In genomic region chr5:74659281-74659680, GRCm38 (mm10) we compare ENCODE assay signal across 23 mouse cellular contexts. TPM values are rescaled to one million over a fixed set of nuclear protein-coding genes. Genes with fewer than 3 reads are reported as not detected.
A peak's percentile ranks its signal among the peaks of the same experiment; 100 is the strongest.
DNase-seq lines count a peak whose midpoint lies in the region; ATAC-seq and TF ChIP-seq lines count a peak whose summit lies in the region.
"Had no signal": no experiment of that assay in that cellular context is flagged by ENCODE, and none has a peak within 500 bp of the region (broad histone marks: within the 10 kb centered on the region; RNA-seq: fewer than 3 reads in every experiment).

No protein-coding gene starts in this region.

- H3K27ac ChIP-seq in limb, embryonic 13.5 days: no peak overlapping the region
- no peak overlapping the region for H3K27ac ChIP-seq in limb, embryonic 10.5 days
- H3K27ac ChIP-seq in hindbrain, postnatal 0 days: no peak overlapping the region
- H3K27ac ChIP-seq: embryonic facial prominence, embryonic 15.5 days; forebrain, embryonic 10.5 days; gastrocnemius, adult 2 months; hindbrain, embryonic 12.5 days had no signal

- ATAC-seq in limb, embryonic 13.5 days (ENCODE audit: low FRiP score, low read depth): 0 out of 2 replicates have a peak, but pooled peaks have one; percentile 19
- ATAC-seq in hindbrain, postnatal 0 days: no peak
- ATAC-seq: activated CD4-positive, CD25-positive, alpha-beta regulatory T cell, adult 4 months; forebrain, embryonic 14.5 days; hindbrain, embryonic 16.5 days; Patski had no signal

- no peaks in the 10 kb centered on the region for H3K36me3 ChIP-seq in limb, embryonic 13.5 days
- no peaks in the 10 kb centered on the region for H3K36me3 ChIP-seq in limb, embryonic 10.5 days
- no peaks in the 10 kb centered on the region for H3K36me3 ChIP-seq in hindbrain, postnatal 0 days (ENCODE audit: insufficient read depth, low read length)
- H3K36me3 ChIP-seq: embryonic facial prominence, embryonic 15.5 days; forebrain, embryonic 10.5 days; heart, embryonic 12.5 days; hindbrain, embryonic 12.5 days had no signal

- H3K9me3 ChIP-seq in limb, embryonic 13.5 days: no peaks in the 10 kb centered on the region
- no peaks in the 10 kb centered on the region for H3K9me3 ChIP-seq in limb, embryonic 10.5 days (replicated peaks)
- no peaks in the 10 kb centered on the region for H3K9me3 ChIP-seq in hindbrain, postnatal 0 days (ENCODE audit: low read length)
- H3K9me3 ChIP-seq: embryonic facial prominence, embryonic 15.5 days; forebrain, embryonic 10.5 days; heart, embryonic 12.5 days; hindbrain, embryonic 12.5 days had no signal

- intact Hi-C loops in left cerebral cortex, postnatal 14 days (cut with DNase I): no loop called here

- WGBS in limb, embryonic 13.5 days: 84% methylated on average over 5 of the region's 5 CpGs
- 93% methylated on average over 5 of the region's 5 CpGs for WGBS in limb, embryonic 10.5 days
- 76% methylated on average over 5 of the region's 5 CpGs for WGBS in hindbrain, postnatal 0 days

- no peak overlapping the region for H3K4me3 ChIP-seq in limb, embryonic 13.5 days
- no peak overlapping the region for H3K4me3 ChIP-seq in limb, embryonic 10.5 days
- H3K4me3 ChIP-seq in hindbrain, postnatal 0 days (ENCODE audit: low read length): no peak overlapping the region
- H3K4me3 ChIP-seq: embryonic facial prominence, embryonic 15.5 days; erythroblast, embryonic 14.5 days; forebrain, embryonic 10.5 days; gastrocnemius, adult 2 months; heart, embryonic 12.5 days; hindbrain, embryonic 12.5 days had no signal

- no peak overlapping the region for H3K4me2 ChIP-seq in limb, embryonic 13.5 days (replicated peaks)
- H3K4me2 ChIP-seq in hindbrain, postnatal 0 days (ENCODE audit: low read depth, low read length): no peak overlapping the region
- H3K4me2 ChIP-seq: embryonic facial prominence, embryonic 15.5 days; heart, embryonic 12.5 days; hindbrain, embryonic 12.5 days had no signal

- no peak overlapping the region for H3K9ac ChIP-seq in limb, embryonic 13.5 days
- H3K9ac ChIP-seq in hindbrain, postnatal 0 days (replicated peaks; ENCODE audit: low read length): no peak overlapping the region
- H3K9ac ChIP-seq: embryonic facial prominence, embryonic 15.5 days; heart, embryonic 12.5 days; hindbrain, embryonic 12.5 days had no signal

- H3K4me1 ChIP-seq in limb, embryonic 13.5 days: peaks cover 24% of the 10 kb centered on the region
- peaks cover 40% of the 10 kb centered on the region for H3K4me1 ChIP-seq in limb, embryonic 10.5 days
- no peaks in the 10 kb centered on the region for H3K4me1 ChIP-seq in hindbrain, postnatal 0 days (ENCODE audit: insufficient read depth, low read length)
- H3K4me1 ChIP-seq: forebrain, embryonic 10.5 days; hindbrain, embryonic 12.5 days had no signal

- no peaks in the 10 kb centered on the region for H3K27me3 ChIP-seq in limb, embryonic 13.5 days
- no peaks in the 10 kb centered on the region for H3K27me3 ChIP-seq in limb, embryonic 10.5 days (ENCODE audit: low read depth, poor library complexity, severe bottlenecking)
- H3K27me3 ChIP-seq in hindbrain, postnatal 0 days (ENCODE audit: insufficient read depth, low read length): no peaks in the 10 kb centered on the region
- H3K27me3 ChIP-seq: CH12.LX; embryonic facial prominence, embryonic 15.5 days; heart, embryonic 12.5 days; hindbrain, embryonic 12.5 days; Patski had no signal

- DNase-seq in limb, embryonic 10.5 days (ENCODE audit: low spot score): no peak
- peak; percentile 54 for DNase-seq in cerebellum, adult 9-10 months
- DNase-seq in cerebellum, postnatal 25 days: peak; percentile 25 to 58
- DNase-seq in hindbrain, postnatal 0 days (ENCODE audit: low spot score): no peak
- no peak for DNase-seq in left cerebral cortex, postnatal 14 days (ENCODE audit: low spot score in 2 of 2)
- DNase-seq: adrenal gland, postnatal 25 days; embryo, embryonic 11 days; gastrocnemius, adult 2 months; gastrocnemius, postnatal 25 days; heart, postnatal 36 days; kidney, adult 18-20 months had no signal

- no peak for TF ChIP-seq CTCF in hindbrain, postnatal 0 days (IDR thresholded peaks at IDR 0.05; ENCODE audit: low read depth)

RNA-seq across cellular contexts. Expression of gene Lnx1, which starts 43.4 kb away (rescaled TPM):
- polyA plus RNA-seq in limb, embryonic 13.5 days (2015; fragmentation: Nextera tagmentation; extraction: Ambion mirVana): 0.83 and 1.0 TPM in 2 replicates
- 1.8 and 2.0 TPM in 2 replicates for polyA plus RNA-seq in limb, embryonic 10.5 days (2016; fragmentation: Nextera tagmentation; extraction: Ambion mirVana)
- total RNA-seq in hindbrain, postnatal 0 days (2014; rRNA removed): 32.0 and 35.5 TPM in 2 replicates
- 17.8 and 19.1 TPM in 2 replicates for polyA plus RNA-seq in hindbrain, postnatal 0 days (2015; fragmentation: Nextera tagmentation; extraction: Ambion mirVana)
- 10 to 100 TPM; 32.4 to 33.4 TPM for total RNA-seq in left cerebral cortex, postnatal 14 days (2021)
- total RNA-seq: common myeloid progenitor, adult 5-6 weeks had no signal
- polyA plus RNA-seq: erythroblast, embryonic 14.5 days had no signal

Comparison
In these comparisons a context has a peak if more than half of its experiments do, and no peak if none do; other contexts are left out.
1. DNase-seq: peak in cerebellum, adult 9-10 months (single experiment) and cerebellum, postnatal 25 days (2 of 2); none in limb, embryonic 10.5 days (single experiment), hindbrain, postnatal 0 days (single experiment) and left cerebral cortex, postnatal 14 days (0 of 2).